Mouse (Mus musculus): ENCODE results near the gene Mrpl14. TPM values are rescaled to one million over a fixed set of nuclear protein-coding genes. Genes with fewer than 3 reads are reported as not detected.
A peak's percentile ranks its signal among the peaks of the same experiment; 100 is the strongest.

Mrpl14 gene
- polyA plus RNA-seq, 2 experiments, result 113 to 147 TPM

- DNase-seq (ENCODE audit: low spot score) (no peak), ATAC-seq (ENCODE audit: low FRiP score, low read depth) (no peak)
- peak within 1 kb of the TSS; percentile 78 for H3K4me2 ChIP-seq (replicated peaks; ENCODE audit: low read depth, low read length, severe bottlenecking)
Measured at GRCm38 (mm10) chr17:45686716-45687115, 594 bp downstream of the Mrpl14 start, which contains the start of gene Tmem63b. TSS of gene Tmem63b (minus strand) at chr17:45686905.

GRCm38 (mm10) chr17:45689120-45689519 is 3.0 kb downstream of the Mrpl14 start:
- Histone ChIP-seq H3K9me3 (ENCODE audit: control insufficient read depth, low read length) (no peaks in the 10 kb centered on the region), H3K27ac (replicated peaks; ENCODE audit: low read depth, low read length) (no peak overlapping the region), H3K4me2 (replicated peaks; ENCODE audit: low read depth, low read length, severe bottlenecking) (no peak overlapping the region), H3K4me1 (ENCODE audit: control insufficient read depth, insufficient read depth, low read length) (peaks cover 17% of the 10 kb centered on the region), H3K27me3 (ENCODE audit: control insufficient read depth, insufficient read depth, low read length) (no peaks in the 10 kb centered on the region), H3K4me3 (replicated peaks; ENCODE audit: low read length) (no peak overlapping the region), H3K36me3 (ENCODE audit: control insufficient read depth, insufficient read depth, low read length) (no peaks in the 10 kb centered on the region), H3K9ac (ENCODE audit: low read depth, low read length, severe bottlenecking) (no peak overlapping the region)
- DNase-seq (ENCODE audit: low spot score) (no peak), ATAC-seq (ENCODE audit: low FRiP score, low read depth) (no peak)
- WGBS, result 86% methylated on average over 9 of the region's 9 CpGs
- no peak for TF ChIP-seq POLR2A (IDR thresholded peaks at IDR 0.05; ENCODE audit: borderline replicate concordance, extremely low read depth, insufficient read depth, insufficient read length)

More at GRCm38 (mm10) chr17:45686716-45687115, 594 bp downstream of the Mrpl14 start, which contains the start of gene Tmem63b:
- no peaks in the 10 kb centered on the region for H3K36me3 ChIP-seq (ENCODE audit: control insufficient read depth, insufficient read depth, low read length)
- peak within 1 kb of the TSS; percentile 77 for H3K27ac ChIP-seq (replicated peaks; ENCODE audit: low read depth, low read length)
- peak within 1 kb of the TSS; percentile 91 for H3K9ac ChIP-seq (ENCODE audit: low read depth, low read length, severe bottlenecking)
- peaks cover 18% of the 10 kb centered on the region for H3K4me1 ChIP-seq (ENCODE audit: control insufficient read depth, insufficient read depth, low read length)
- no peaks in the 10 kb centered on the region for H3K27me3 ChIP-seq (ENCODE audit: control insufficient read depth, insufficient read depth, low read length)
- H3K9me3 ChIP-seq (ENCODE audit: control insufficient read depth, low read length), result no peaks in the 10 kb centered on the region
- TF ChIP-seq POLR2A (IDR thresholded peaks at IDR 0.05; ENCODE audit: borderline replicate concordance, extremely low read depth, insufficient read depth, insufficient read length), result no peak
- 8% methylated on average over 12 of the region's 12 CpGs for WGBS
- H3K4me3 ChIP-seq (replicated peaks; ENCODE audit: low read length), result peak within 1 kb of the TSS; percentile 69

GRCm38 (mm10) chr17:45690044-45690443 is 3.9 kb downstream of the Mrpl14 start:
- H3K4me2 ChIP-seq (replicated peaks; ENCODE audit: low read depth, low read length, severe bottlenecking), result no peak overlapping the region
- H3K27me3 ChIP-seq (ENCODE audit: control insufficient read depth, insufficient read depth, low read length), result no peaks in the 10 kb centered on the region
- 91% methylated on average over 4 of the region's 4 CpGs for WGBS
- H3K4me3 ChIP-seq (replicated peaks; ENCODE audit: low read length), result no peak overlapping the region
- ATAC-seq (ENCODE audit: low FRiP score, low read depth) (no peak), DNase-seq (ENCODE audit: low spot score) (no peak)
- no peak overlapping the region for H3K27ac ChIP-seq (replicated peaks; ENCODE audit: low read depth, low read length)
- H3K36me3 ChIP-seq (ENCODE audit: control insufficient read depth, insufficient read depth, low read length), result no peaks in the 10 kb centered on the region
- no peak overlapping the region for H3K9ac ChIP-seq (ENCODE audit: low read depth, low read length, severe bottlenecking)
- H3K9me3 ChIP-seq (ENCODE audit: control insufficient read depth, low read length), result no peaks in the 10 kb centered on the region
- peaks cover 10% of the 10 kb centered on the region for H3K4me1 ChIP-seq (ENCODE audit: control insufficient read depth, insufficient read depth, low read length)
- TF ChIP-seq POLR2A (IDR thresholded peaks at IDR 0.05; ENCODE audit: borderline replicate concordance, extremely low read depth, insufficient read depth, insufficient read length), result no peak

GRCm38 (mm10) chr17:45692159-45692558 is 6.0 kb downstream of the Mrpl14 start:
- WGBS, result 72% methylated on average over 5 of the region's 5 CpGs
- H3K9ac ChIP-seq (ENCODE audit: low read depth, low read length, severe bottlenecking), result no peak overlapping the region
- H3K4me3 ChIP-seq (replicated peaks; ENCODE audit: low read length), result no peak overlapping the region
- DNase-seq (ENCODE audit: low spot score) (no peak), ATAC-seq (ENCODE audit: low FRiP score, low read depth) (no peak)
- H3K36me3 ChIP-seq (ENCODE audit: control insufficient read depth, insufficient read depth, low read length), result peaks cover 13% of the 10 kb centered on the region
- H3K9me3 ChIP-seq (ENCODE audit: control insufficient read depth, low read length), result no peaks in the 10 kb centered on the region
- H3K27me3 ChIP-seq (ENCODE audit: control insufficient read depth, insufficient read depth, low read length), result no peaks in the 10 kb centered on the region
- no peak overlapping the region for H3K4me2 ChIP-seq (replicated peaks; ENCODE audit: low read depth, low read length, severe bottlenecking)
- no peak for TF ChIP-seq POLR2A (IDR thresholded peaks at IDR 0.05; ENCODE audit: borderline replicate concordance, extremely low read depth, insufficient read depth, insufficient read length)
- H3K4me1 ChIP-seq (ENCODE audit: control insufficient read depth, insufficient read depth, low read length), result peaks cover 6% of the 10 kb centered on the region
- H3K27ac ChIP-seq (replicated peaks; ENCODE audit: low read depth, low read length), result no peak overlapping the region

- 79% methylated on average over 18 of the region's 18 CpGs for WGBS
- H3K9me3 ChIP-seq (ENCODE audit: control insufficient read depth, low read length), result no peaks in the 10 kb centered on the region
Measured at GRCm38 (mm10) chr17:45693812-45694565, 7.9 kb downstream of the Mrpl14 start.

More at GRCm38 (mm10) chr17:45693812-45694565, 7.9 kb downstream of the Mrpl14 start:
- no peaks in the 10 kb centered on the region for H3K27me3 ChIP-seq (ENCODE audit: control insufficient read depth, insufficient read depth, low read length)
- H3K4me2 ChIP-seq (replicated peaks; ENCODE audit: low read depth, low read length, severe bottlenecking), result no peak overlapping the region
- H3K27ac ChIP-seq (replicated peaks; ENCODE audit: low read depth, low read length), result no peak overlapping the region
- peaks cover 29% of the 10 kb centered on the region for H3K36me3 ChIP-seq (ENCODE audit: control insufficient read depth, insufficient read depth, low read length)
- no peak for TF ChIP-seq POLR2A (IDR thresholded peaks at IDR 0.05; ENCODE audit: borderline replicate concordance, extremely low read depth, insufficient read depth, insufficient read length)
- H3K9ac ChIP-seq (ENCODE audit: low read depth, low read length, severe bottlenecking), result no peak overlapping the region
- ATAC-seq (ENCODE audit: low FRiP score, low read depth) (no peak), DNase-seq (ENCODE audit: low spot score) (no peak)
- no peaks in the 10 kb centered on the region for H3K4me1 ChIP-seq (ENCODE audit: control insufficient read depth, insufficient read depth, low read length)
- H3K4me3 ChIP-seq (replicated peaks; ENCODE audit: low read length), result no peak overlapping the region

Data from limb, embryonic 14.5 days (tissue).